Mouse (Mus musculus): ENCODE results near the gene Hmcn1.

Hmcn1 gene

GRCm38 (mm10) chr1:150877920-150878319 lies 115.3 kb downstream of the Hmcn1 start:
- in situ Hi-C loops (cut with MboI, MseI): no loop called here

- in situ Hi-C loops (cut with MboI, MseI): no loop called here
Measured at GRCm38 (mm10) chr1:150874025-150874424, 119.2 kb downstream of the Hmcn1 start.

- in situ Hi-C loops (cut with MboI, MseI): no loop called here
Measured at GRCm38 (mm10) chr1:150873231-150873630, 120.0 kb downstream of the Hmcn1 start.

- in situ Hi-C loops (cut with MboI, MseI): no loop called here
Measured at GRCm38 (mm10) chr1:150872105-150872504, 121.1 kb downstream of the Hmcn1 start.

DNA sequence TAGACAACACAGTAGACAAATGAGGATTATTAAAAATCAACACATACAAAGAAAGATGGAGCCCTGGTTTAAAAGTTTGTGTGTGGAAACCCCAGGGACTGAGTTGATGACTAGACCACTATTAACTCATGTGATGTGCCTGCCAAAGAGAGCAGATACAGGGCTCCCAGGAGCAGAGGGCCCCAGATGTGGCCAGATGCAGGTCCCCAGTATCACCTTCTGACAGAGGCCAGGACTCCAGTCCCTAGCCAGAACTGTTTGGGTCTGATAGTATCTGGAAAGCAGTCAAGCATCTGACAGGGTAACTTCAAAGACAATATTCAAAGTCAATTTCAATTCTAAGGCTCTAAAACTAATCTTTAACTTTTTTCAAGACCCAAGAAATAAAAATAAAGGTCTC lies 124.0 kb downstream of the Hmcn1 start:
- in situ Hi-C loops (cut with MboI, MseI): no loop called here

DNA sequence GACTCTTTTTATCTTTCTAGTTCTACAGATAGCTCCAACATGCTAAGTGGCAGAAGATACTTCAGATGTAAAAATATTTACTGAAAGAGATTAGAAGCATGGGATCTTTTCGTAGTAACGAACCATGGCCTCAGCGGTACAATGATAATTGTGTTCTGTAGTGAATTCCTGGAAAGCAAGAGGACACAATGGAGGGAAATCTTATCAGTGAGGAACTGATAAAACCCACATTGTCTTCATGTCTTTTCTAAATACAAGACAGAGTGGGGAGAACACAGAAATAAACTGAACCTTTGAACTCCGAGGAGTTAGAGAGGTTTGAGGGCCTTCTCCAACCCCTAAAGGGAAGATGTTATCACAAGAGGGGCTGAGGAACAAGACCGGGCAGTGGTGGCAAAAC lies 126.6 kb downstream of the Hmcn1 start:
- in situ Hi-C loops (cut with MboI, MseI): no loop called here

DNA sequence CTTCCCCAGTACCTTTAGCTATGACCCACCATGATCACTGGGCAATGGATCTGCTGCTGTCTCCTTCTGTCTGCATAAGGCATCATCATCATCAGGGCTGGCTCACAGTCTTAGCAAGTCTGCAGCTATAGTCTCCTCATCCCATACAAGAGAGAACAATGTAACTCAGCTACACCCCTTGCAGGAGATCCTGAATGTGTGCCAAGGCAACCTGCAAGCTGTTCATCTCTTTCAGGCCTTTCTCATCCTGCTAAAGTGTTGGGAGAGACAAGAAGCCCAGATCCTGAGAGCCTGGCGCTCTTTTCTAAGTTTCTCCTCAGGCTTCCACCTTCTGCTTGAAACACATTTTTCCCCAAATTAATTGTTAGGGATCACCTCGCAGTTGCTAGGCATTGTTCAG lies 135.5 kb downstream of the Hmcn1 start:
- in situ Hi-C loops (cut with MboI, MseI): no loop called here

- in situ Hi-C loops (cut with MboI, MseI): no loop called here
Measured at GRCm38 (mm10) chr1:150833448-150833847, 159.8 kb downstream of the Hmcn1 start.

DNA sequence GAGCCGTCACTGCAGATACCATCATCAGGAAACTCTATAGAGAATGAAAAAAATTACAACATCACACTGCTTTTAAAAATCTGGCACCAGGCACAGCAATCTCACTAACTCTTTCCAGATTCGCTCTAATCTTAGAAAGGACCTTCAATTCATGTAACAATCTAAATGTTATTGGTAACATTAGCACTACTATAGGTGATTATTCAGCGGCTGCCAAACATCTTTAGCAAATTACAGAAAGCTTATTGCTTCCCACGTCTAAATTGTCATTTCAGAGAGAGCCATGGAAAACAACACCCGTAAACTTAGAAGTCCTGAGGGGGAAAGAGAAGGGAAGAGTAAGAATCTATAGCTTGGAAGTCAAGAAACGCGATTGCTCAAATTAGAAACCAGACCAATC lies 163.4 kb downstream of the Hmcn1 start:
- in situ Hi-C loops (cut with MboI, MseI): no loop called here

DNA sequence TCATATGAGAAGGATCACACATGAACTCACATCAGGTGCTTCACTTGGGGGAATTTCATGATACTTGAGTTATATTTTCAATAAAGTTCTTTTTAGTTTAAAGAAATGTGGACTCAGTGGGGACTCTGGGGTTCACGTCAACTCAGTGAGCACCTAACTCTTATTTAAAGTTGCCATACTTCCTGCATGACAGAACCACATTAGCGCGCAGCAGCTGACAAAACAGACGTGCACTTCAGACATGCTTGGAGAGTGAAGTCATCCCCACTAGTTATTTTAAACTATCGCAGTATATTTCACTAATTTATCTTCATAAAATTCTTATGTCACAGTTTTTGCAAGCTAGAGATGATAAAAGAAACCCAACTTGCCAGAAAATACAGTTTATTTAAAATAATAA lies 166.1 kb downstream of the Hmcn1 start:
- in situ Hi-C loops (cut with MboI, MseI): no loop called here

DNA sequence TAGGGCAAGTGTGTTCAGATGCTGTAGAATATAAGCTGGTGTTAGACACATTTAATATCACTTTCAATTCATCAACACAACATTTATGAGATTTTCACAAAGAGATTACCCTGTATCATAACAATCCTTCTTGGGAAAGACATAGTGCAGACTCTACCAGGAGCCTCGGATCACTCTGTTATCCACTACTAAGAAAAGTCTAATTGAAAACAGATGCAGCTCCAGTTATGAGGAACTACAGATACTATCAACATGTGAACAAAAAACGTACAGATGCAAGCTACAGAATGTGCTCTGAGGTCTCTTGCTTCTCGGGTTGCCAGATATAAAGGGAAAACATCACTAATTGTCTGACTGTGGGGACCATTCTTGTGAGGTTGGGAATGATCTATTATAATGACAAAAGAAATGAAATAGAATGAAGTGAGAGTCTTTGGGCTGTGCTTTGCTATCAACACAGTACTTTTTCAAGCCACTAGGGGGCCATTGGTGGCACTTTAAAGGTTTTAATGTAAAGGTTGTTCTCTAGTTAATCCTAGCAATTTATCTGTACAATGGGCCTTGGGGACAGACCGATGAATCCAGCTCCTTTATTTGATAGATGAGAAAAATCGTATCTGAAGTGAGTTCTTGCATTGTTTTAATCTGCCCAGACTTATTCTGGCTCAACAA lies 168.8 kb downstream of the Hmcn1 start:
- in situ Hi-C loops (cut with MboI, MseI): no loop called here

DNA sequence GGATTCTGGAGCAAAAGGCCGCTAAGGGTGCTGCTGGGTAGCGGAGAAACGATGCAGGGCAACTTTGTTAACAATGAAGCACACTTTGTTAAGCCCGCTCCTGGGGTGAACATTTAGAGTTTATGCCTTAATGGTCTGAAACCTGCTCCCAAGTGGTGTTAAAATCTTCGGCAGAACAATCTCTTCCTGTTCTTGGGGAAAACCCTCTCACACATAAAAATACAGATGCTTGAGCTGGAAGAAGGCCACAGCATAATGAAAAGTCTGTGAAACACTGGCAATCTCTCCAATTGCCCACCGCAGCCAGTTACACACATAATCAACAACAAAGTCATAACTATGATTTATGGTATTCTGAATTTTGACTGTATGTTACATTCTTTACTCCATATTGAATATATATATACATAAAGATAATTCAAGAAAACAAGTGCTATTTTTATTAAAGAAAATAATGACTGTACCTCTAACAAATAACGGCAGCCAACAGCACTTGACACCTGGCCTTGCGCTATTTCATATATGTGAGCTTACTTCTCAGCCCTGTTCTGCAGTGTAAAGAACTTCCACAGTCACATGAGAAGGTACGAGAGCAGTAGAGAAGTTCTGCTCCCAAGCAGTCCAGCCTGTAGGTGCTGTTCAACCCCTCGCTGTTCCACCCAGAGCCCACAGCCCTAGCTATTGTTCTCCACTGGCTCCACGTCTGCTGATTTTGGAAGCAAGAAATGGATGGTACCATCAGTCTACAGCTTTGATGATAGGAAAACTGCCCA lies 177.0 kb downstream of the Hmcn1 start:
- in situ Hi-C loops (cut with MboI, MseI): no loop called here

- in situ Hi-C loops (cut with MboI, MseI): no loop called here
Measured at GRCm38 (mm10) chr1:150814917-150815316, 178.3 kb downstream of the Hmcn1 start.

DNA sequence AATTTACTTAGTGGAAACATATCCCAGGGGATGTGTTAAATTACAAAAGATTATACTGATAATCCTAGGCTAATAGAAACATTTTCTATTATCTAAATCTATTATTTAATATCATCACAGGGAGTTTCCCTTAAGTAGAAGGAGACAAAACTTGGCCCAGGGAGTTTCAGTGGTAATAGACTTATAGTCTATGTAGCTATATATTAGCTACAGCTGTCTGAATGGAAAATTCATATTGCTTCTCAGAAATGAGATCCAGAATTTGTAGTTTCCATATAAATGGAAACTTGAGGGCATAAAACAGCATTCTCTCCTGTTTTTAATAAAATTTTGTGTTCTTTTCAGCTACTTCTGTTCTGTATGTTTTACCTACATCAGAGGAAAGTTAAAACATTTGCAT lies 179.9 kb downstream of the Hmcn1 start:
- in situ Hi-C loops (cut with MboI, MseI): no loop called here

GRCm38 (mm10) chr1:150806864-150807263 lies 186.4 kb downstream of the Hmcn1 start:
- in situ Hi-C loops (cut with MboI, MseI): no loop called here

- in situ Hi-C loops (cut with MboI, MseI): no loop called here
Measured at GRCm38 (mm10) chr1:150805466-150805865, 187.8 kb downstream of the Hmcn1 start.

DNA sequence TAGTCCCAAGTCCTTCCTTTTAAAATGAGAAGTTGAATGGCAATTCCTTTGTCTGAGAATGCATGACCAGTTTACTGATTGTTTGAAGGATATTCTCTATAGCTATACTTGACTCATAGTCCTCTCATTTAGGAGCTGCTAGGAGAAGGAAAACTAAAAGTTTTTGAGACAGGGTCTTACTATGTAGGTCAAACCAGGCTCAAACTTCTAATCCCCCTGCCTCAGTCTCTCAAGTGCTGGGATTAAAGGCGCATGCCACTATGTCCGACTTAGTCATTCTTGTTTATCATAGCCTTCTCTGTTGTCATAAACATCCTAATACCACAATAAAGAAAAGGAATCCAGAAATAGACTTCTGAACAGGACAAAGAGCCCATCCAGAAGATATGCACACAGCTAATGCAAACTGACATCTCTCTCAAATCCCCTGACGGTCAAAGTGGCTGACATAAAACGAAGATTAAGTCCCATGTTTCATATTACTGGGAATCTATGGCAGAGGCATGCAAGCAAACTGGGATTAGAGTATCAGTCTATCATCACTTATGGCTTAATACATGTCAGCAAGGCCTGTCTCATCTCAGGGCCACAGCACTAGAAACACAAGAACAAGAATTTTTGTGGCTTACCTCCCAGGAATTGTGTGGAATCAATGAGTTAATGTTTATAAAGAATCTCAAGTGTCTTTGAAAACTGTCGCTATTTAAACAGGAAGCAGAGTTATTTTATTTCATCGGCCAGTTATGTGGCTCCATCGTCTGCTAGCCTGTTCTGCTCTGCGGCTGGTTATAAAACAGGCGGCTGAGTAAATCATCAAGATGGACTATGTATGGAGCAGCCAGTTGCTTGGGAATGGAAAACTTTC lies 188.8 kb downstream of the Hmcn1 start:
- in situ Hi-C loops (cut with MboI, MseI): no loop called here

DNA sequence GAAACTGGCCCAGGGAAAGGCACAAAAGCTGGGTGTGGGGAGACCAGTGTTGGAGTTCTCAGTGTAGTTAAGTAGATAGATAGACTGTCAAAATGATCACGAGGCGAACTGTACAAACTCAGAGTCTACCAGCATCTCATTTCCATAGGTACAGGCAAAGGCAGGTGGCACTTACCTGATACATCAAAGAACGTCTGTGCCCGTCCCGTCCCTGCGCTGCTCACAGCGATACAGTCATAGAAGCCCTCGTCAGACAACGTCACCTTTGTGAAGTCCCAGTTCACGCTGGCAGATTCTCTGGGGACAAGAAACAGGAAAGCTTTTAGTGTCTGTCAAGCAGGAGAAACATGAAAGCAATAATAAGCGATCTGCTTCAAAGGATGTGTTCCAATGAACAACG lies 190.6 kb downstream of the Hmcn1 start:
- in situ Hi-C loops (cut with MboI, MseI): no loop called here

- in situ Hi-C loops (cut with MboI, MseI): no loop called here
Measured at GRCm38 (mm10) chr1:150800611-150801263, 192.5 kb downstream of the Hmcn1 start.

GRCm38 (mm10) chr1:150798651-150799050 lies 194.6 kb downstream of the Hmcn1 start:
- in situ Hi-C loops (cut with MboI, MseI): no loop called here

- in situ Hi-C loops (cut with MboI, MseI): no loop called here
Measured at GRCm38 (mm10) chr1:150786746-150787145, 206.5 kb downstream of the Hmcn1 start.
